Mouse (Mus musculus) lung, embryonic 16.5 days (tissue): ENCODE results near the gene Brms1. TPM values are rescaled to one million over a fixed set of nuclear protein-coding genes. Genes with fewer than 3 reads are reported as not detected.

Experiments
- ATAC-seq: fragments of 200-750 bp; cut with Nextera tagmentation; 2 replicates; pipeline ENCODE4 v1.8.0; 2017; ENCODE audit warnings: low read depth, mild to moderate bottlenecking, moderate library complexity
- H3K27ac ChIP-seq: fragments of 300-500 bp; sonication (generic); 2 replicates; pipeline ENCODE4 v1.5.1; 2014; ENCODE audit warnings: mild to moderate bottlenecking, control low read depth, low read length
- H3K27me3 ChIP-seq: fragments of 300-500 bp; sonication (generic); 2 replicates; pipeline ENCODE4 v1.6.1; 2014; ENCODE audit warnings: low read depth, low read length, mixed read lengths; ENCODE audit not compliant: control insufficient read depth, insufficient read depth
- H3K36me3 ChIP-seq: fragments of 300-500 bp; sonication (generic); 2 replicates; pipeline ENCODE4 v1.6.1; 2014; ENCODE audit warnings: low read length; ENCODE audit not compliant: control insufficient read depth, insufficient read depth
- H3K4me1 ChIP-seq: fragments of 300-500 bp; sonication (generic); replicated peaks from 2 replicates; pipeline ENCODE4 v1.6.1; 2014; ENCODE audit warnings: low read length, mixed read lengths; ENCODE audit not compliant: control insufficient read depth, insufficient read depth
- H3K4me2 ChIP-seq: fragments of 300-500 bp; sonication (generic); 2 replicates; pipeline ENCODE4 v1.6.1; 2014; ENCODE audit warnings: low read depth, low read length, control low read depth
- H3K4me3 ChIP-seq: fragments of 300-500 bp; sonication (generic); 2 replicates; pipeline ENCODE4 v1.5.1; 2014; ENCODE audit warnings: mild to moderate bottlenecking, low read length, control low read depth
- H3K9ac ChIP-seq: fragments of 300-500 bp; sonication (generic); 2 replicates; pipeline ENCODE4 v1.6.1; 2014; ENCODE audit warnings: low read length, control low read depth
- H3K9me3 ChIP-seq: fragments of 300-500 bp; sonication (generic); 2 replicates; pipeline ENCODE4 v1.6.1; 2016; ENCODE audit warnings: low read length; ENCODE audit not compliant: control insufficient read depth
- WGBS: fragments of 180-500 bp; shearing (Covaris S2); extraction: QIAGEN DNeasy Blood & Tissue Kit; methylation state at CpG from one replicate; pipeline ENCODE4 v1.1.7; 2014; 5-methylcytosine and 5-hydroxymethylcytosine counted together
- polyA plus RNA-seq: library from polyadenylated mRNA; unstranded; fragments of >200 nt; fragmentation: Nextera tagmentation; extraction: Ambion mirVana; gene quantifications from 2 replicates; pipeline ENCODE4 v1.2.1, GENCODE M21; 2015

Gene Brms1
- polyA plus RNA-seq, 1 experiment from 2014 or later, result 41.6 TPM

GRCm38 (mm10) chr19:5058801-5059771, 17.9 kb downstream of the Brms1 start:
- no peaks in the 10 kb centered on the region for H3K27me3 ChIP-seq
- no peaks in the 10 kb centered on the region for H3K9me3 ChIP-seq
- H3K4me1 ChIP-seq, result peaks cover 42% of the 10 kb centered on the region
- H3K4me2 ChIP-seq, result peak overlapping the region; percentile 19
- peak overlapping the region; percentile 68 for H3K27ac ChIP-seq
- peak; percentile 68 for ATAC-seq
- 7% methylated on average over 10 of the region's 10 CpGs for WGBS
- peak overlapping the region; percentile 37 for H3K9ac ChIP-seq
- no peak overlapping the region for H3K4me3 ChIP-seq
- no peaks in the 10 kb centered on the region; the same call in 1 of the 2 replicates for H3K36me3 ChIP-seq

- Histone ChIP-seq H3K27ac (peak overlapping the region; percentile 68), H3K9me3 (no peaks in the 10 kb centered on the region), H3K36me3 (no peaks in the 10 kb centered on the region), H3K27me3 (no peaks in the 10 kb centered on the region), H3K9ac (peak overlapping the region; percentile 51), H3K4me1 (peaks cover 49% of the 10 kb centered on the region), H3K4me2 (no peak overlapping the region; the same call in 1 of the 2 replicates), H3K4me3 (no peak overlapping the region)
- ATAC-seq, result peak; percentile 65
- WGBS, result 26% methylated on average over 5 of the region's 5 CpGs
Measured at GRCm38 (mm10) chr19:5060365-5061330, 19.5 kb downstream of the Brms1 start.

DNA sequence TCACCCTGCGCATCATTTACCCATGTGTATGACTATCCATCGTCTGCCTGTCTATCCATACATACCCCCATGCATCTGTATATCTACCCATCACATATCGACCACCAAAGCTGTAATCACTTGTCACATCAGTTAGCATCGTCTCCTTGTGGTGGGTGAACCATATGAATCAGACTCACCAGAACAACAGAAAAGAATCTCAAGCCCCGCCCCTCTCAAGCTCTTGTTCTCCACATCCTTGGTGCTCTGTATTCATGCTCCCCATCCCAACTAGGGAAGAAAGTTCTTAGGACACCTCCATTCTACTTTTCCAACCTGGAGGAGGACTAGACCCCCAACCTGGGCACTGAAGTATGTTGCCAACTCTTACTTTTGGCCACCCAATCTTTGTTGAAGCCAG, 20.9 kb downstream of the Brms1 start:
- WGBS, result 67% methylated on average over 5 of the region's 5 CpGs
- no peak overlapping the region for H3K4me3 ChIP-seq
- H3K9me3 ChIP-seq, result no peaks in the 10 kb centered on the region
- no peak for ATAC-seq
- H3K27ac ChIP-seq, result no peak overlapping the region
- no peaks in the 10 kb centered on the region for H3K27me3 ChIP-seq
- no peak overlapping the region for H3K4me2 ChIP-seq
- H3K9ac ChIP-seq, result no peak overlapping the region
- no peaks in the 10 kb centered on the region for H3K36me3 ChIP-seq
- peaks cover 45% of the 10 kb centered on the region for H3K4me1 ChIP-seq

DNA sequence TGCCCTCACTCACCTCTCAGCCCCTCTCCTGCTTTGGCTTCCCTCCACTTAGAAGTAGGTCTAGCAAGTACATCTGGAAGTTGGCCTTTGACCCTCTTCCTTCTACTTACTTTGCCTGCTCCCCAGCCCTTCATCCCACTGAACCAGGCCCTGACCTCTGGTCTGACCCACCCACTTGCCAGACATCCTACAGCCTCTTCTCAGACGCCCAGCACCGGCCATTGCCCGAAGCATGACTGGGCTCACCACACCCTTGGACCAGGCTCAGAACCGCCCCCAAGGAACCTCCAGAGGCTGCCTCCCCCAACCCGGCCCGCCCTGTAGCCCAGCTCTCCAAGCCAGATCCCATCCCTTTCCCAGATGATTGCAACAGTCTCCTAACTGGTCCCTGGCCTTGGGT, 21.3 kb downstream of the Brms1 start:
- Histone ChIP-seq H3K9me3 (no peaks in the 10 kb centered on the region), H3K4me3 (no peak overlapping the region), H3K9ac (no peak overlapping the region), H3K4me2 (no peak overlapping the region), H3K27me3 (no peaks in the 10 kb centered on the region), H3K36me3 (no peaks in the 10 kb centered on the region), H3K4me1 (peaks cover 48% of the 10 kb centered on the region), H3K27ac (no peak overlapping the region)
- 69% methylated on average over 6 of the region's 6 CpGs for WGBS
- no peak for ATAC-seq

- Histone ChIP-seq H3K27me3 (peaks cover 14% of the 10 kb centered on the region), H3K4me2 (no peak overlapping the region), H3K4me3 (no peak overlapping the region), H3K36me3 (no peaks in the 10 kb centered on the region), H3K9ac (no peak overlapping the region), H3K27ac (no peak overlapping the region), H3K9me3 (no peaks in the 10 kb centered on the region), H3K4me1 (peaks cover 34% of the 10 kb centered on the region)
- ATAC-seq, result no peak
- WGBS, result 31% methylated on average over 7 of the region's 7 CpGs
Measured at GRCm38 (mm10) chr19:5065104-5065503, 23.9 kb downstream of the Brms1 start.

- Histone ChIP-seq H3K9ac (peak overlapping the region; percentile 37; the same call in 1 of the 2 replicates), H3K27me3 (peaks cover 19% of the 10 kb centered on the region), H3K4me1 (peaks cover 28% of the 10 kb centered on the region), H3K36me3 (no peaks in the 10 kb centered on the region), H3K27ac (peak overlapping the region; percentile 71), H3K4me3 (peak overlapping the region; percentile 62), H3K9me3 (no peaks in the 10 kb centered on the region), H3K4me2 (peak overlapping the region; percentile 83)
- 6% methylated on average over 15 of the region's 15 CpGs for WGBS
- peak; percentile 11 for ATAC-seq
Measured at GRCm38 (mm10) chr19:5067040-5067799, 26.1 kb downstream of the Brms1 start.

GRCm38 (mm10) chr19:5067867-5068569, 26.9 kb downstream of the Brms1 start, which contains the start of gene Cd248:
TSS of gene Cd248 (plus strand) at chr19:5068078.
- H3K9ac ChIP-seq, result peak within 1 kb of the TSS; percentile 76

GRCm38 (mm10) chr19:5068570-5069234, 27.5 kb downstream of the Brms1 start:
- H3K27ac ChIP-seq, result no peak overlapping the region; the same call in 1 of the 2 replicates
- peak overlapping the region; percentile 62 for H3K4me3 ChIP-seq
- peaks cover 28% of the 10 kb centered on the region for H3K4me1 ChIP-seq
- 23% methylated on average over 21 of the region's 21 CpGs for WGBS
- peak overlapping the region; percentile 76 for H3K9ac ChIP-seq
- H3K36me3 ChIP-seq, result no peaks in the 10 kb centered on the region
- H3K27me3 ChIP-seq, result peaks cover 19% of the 10 kb centered on the region
- no peak for ATAC-seq
- H3K4me2 ChIP-seq, result peak overlapping the region; percentile 83
- H3K9me3 ChIP-seq, result no peaks in the 10 kb centered on the region

More at GRCm38 (mm10) chr19:5067867-5068569, 26.9 kb downstream of the Brms1 start, which contains the start of gene Cd248:
- peak; percentile 82 for ATAC-seq
- H3K9me3 ChIP-seq, result no peaks in the 10 kb centered on the region
- 1% methylated on average over 55 of the region's 56 CpGs for WGBS
- H3K27me3 ChIP-seq, result peaks cover 19% of the 10 kb centered on the region
- H3K4me3 ChIP-seq, result peak within 1 kb of the TSS; percentile 62
- H3K4me1 ChIP-seq, result peaks cover 28% of the 10 kb centered on the region
- H3K4me2 ChIP-seq, result peak within 1 kb of the TSS; percentile 83
- H3K36me3 ChIP-seq, result no peaks in the 10 kb centered on the region
- peak within 1 kb of the TSS; percentile 71 for H3K27ac ChIP-seq
